ENCODE assay signal across 8 mouse cellular contexts in genomic region chr14:101428805-101429516, GRCm38 (mm10).
DNase-seq lines count a peak whose midpoint lies in the region; ATAC-seq and TF ChIP-seq lines count a peak whose summit lies in the region.

No protein-coding gene starts in this region.

- no peak overlapping the region for H3K4me2 ChIP-seq in lung, postnatal 0 days (replicated peaks; ENCODE audit: low read depth, low read length)
- no peak overlapping the region for H3K4me2 ChIP-seq in hindbrain, embryonic 16.5 days (ENCODE audit: low read length)

- H3K9ac ChIP-seq in lung, postnatal 0 days (replicated peaks; ENCODE audit: low read depth) = no peak overlapping the region
- no peak overlapping the region for H3K9ac ChIP-seq in hindbrain, embryonic 16.5 days (ENCODE audit: low read depth, low read length)

- no peaks in the 10 kb centered on the region for H3K4me1 ChIP-seq in lung, postnatal 0 days (ENCODE audit: insufficient read depth, low read depth, low read length)
- H3K4me1 ChIP-seq in hindbrain, embryonic 16.5 days (ENCODE audit: control insufficient read depth, insufficient read depth, low read depth, low read length) = peaks cover 6% of the 10 kb centered on the region; the same call in 1 of the 2 replicates

- no peak for TF ChIP-seq EP300 in lung, postnatal 0 days (IDR thresholded peaks at IDR 0.05)

- H3K9me3 ChIP-seq in lung, postnatal 0 days (ENCODE audit: low read length) = no peaks in the 10 kb centered on the region
- H3K9me3 ChIP-seq in hindbrain, embryonic 16.5 days (ENCODE audit: control insufficient read depth, low read length) = no peaks in the 10 kb centered on the region

- peak; percentile 70 for TF ChIP-seq CTCF in lung, postnatal 0 days (IDR thresholded peaks at IDR 0.05)

- ATAC-seq in lung, postnatal 0 days = no peak
- ATAC-seq in hindbrain, embryonic 16.5 days = peak; percentile 80
- no peak for ATAC-seq in inflammation-experienced regulatory T-cells, adult 6 months

- no peak overlapping the region for H3K27ac ChIP-seq in lung, postnatal 0 days (ENCODE audit: low read length)
- peak overlapping the region; percentile 24; the same call in 1 of the 2 replicates for H3K27ac ChIP-seq in hindbrain, embryonic 16.5 days (ENCODE audit: low read depth, low read length)

- DNase-seq in gastrocnemius, adult 18-20 months (ENCODE audit: low spot score) = peak; percentile 7
- DNase-seq in gastrocnemius, postnatal 10 days = no peak
- DNase-seq in lung, postnatal 0 days (ENCODE audit: low spot score) = peak; percentile 68
- DNase-seq in lung, adult 18-20 months = no peak
- peak; percentile 5 for DNase-seq in splenic B cell, adult 2 months (ENCODE audit: low read depth, low spot score)
- no peak for DNase-seq in thymus, adult 18-20 months

- H3K36me3 ChIP-seq in lung, postnatal 0 days (ENCODE audit: insufficient read depth, low read length) = no peaks in the 10 kb centered on the region
- H3K36me3 ChIP-seq in hindbrain, embryonic 16.5 days (ENCODE audit: control insufficient read depth, insufficient read depth, low read length) = no peaks in the 10 kb centered on the region
- no peaks in the 10 kb centered on the region for H3K36me3 ChIP-seq in splenic B cell, adult 2 months (ENCODE audit: control insufficient read depth, insufficient read depth, low read length, poor library complexity, severe bottlenecking)

- no peak overlapping the region for H3K4me3 ChIP-seq in lung, postnatal 0 days (ENCODE audit: low read depth, low read length)
- no peak overlapping the region for H3K4me3 ChIP-seq in hindbrain, embryonic 16.5 days (ENCODE audit: low read length)

- 37% methylated on average over 3 of the region's 3 CpGs for WGBS in lung, postnatal 0 days
- 39% methylated on average over 3 of the region's 3 CpGs for WGBS in hindbrain, embryonic 16.5 days

- no peaks in the 10 kb centered on the region for H3K27me3 ChIP-seq in lung, postnatal 0 days (replicated peaks; ENCODE audit: insufficient read depth, low read length)
- no peaks in the 10 kb centered on the region for H3K27me3 ChIP-seq in hindbrain, embryonic 16.5 days (replicated peaks; ENCODE audit: control insufficient read depth, insufficient read depth, low read length)
- no peaks in the 10 kb centered on the region for H3K27me3 ChIP-seq in splenic B cell, adult 2 months (ENCODE audit: control insufficient read depth, insufficient read depth, low read length, poor library complexity, severe bottlenecking)

Comparison
In these comparisons a context has a peak if more than half of its experiments do, and no peak if none do; other contexts are left out.
1. DNase-seq: peak in gastrocnemius, adult 18-20 months (single experiment), lung, postnatal 0 days (single experiment) and splenic B cell, adult 2 months (single experiment); none in gastrocnemius, postnatal 10 days (single experiment), lung, adult 18-20 months (0 of 2) and thymus, adult 18-20 months (0 of 2).